Mouse (Mus musculus) stomach, postnatal 0 days (tissue): ENCODE results near the gene N4bp2l2. TPM values are rescaled to one million over a fixed set of nuclear protein-coding genes. Genes with fewer than 3 reads are reported as not detected.
A peak's percentile ranks its signal among the peaks of the same experiment; 100 is the strongest.

ENCODE experiments used
- ATAC-seq: fragments of 200-750 bp; cut with Nextera tagmentation; 2 replicates; pipeline ENCODE4 v1.8.0; 2017; ENCODE audit not compliant: low FRiP score, low TSS enrichment
- DNase-seq: peaks from one replicate; pipeline ENCODE4 v3.0.0-alpha.2; 2016; ENCODE audit warnings: low spot score
- H3K27ac ChIP-seq: fragments of 300-500 bp; sonication (generic); replicated peaks from 2 replicates; pipeline ENCODE4 v1.5.1; 2014; ENCODE audit warnings: mild to moderate bottlenecking, control low read depth
- H3K27me3 ChIP-seq: fragments of 300-500 bp; sonication (generic); 2 replicates; pipeline ENCODE4 v1.6.1; 2014; ENCODE audit warnings: low read length; ENCODE audit not compliant: control insufficient read depth, insufficient read depth
- H3K36me3 ChIP-seq: fragments of 300-500 bp; sonication (generic); 2 replicates; pipeline ENCODE4 v1.6.1; 2014; ENCODE audit warnings: low read length, mixed read lengths; ENCODE audit not compliant: control insufficient read depth, insufficient read depth
- H3K4me1 ChIP-seq: fragments of 300-500 bp; sonication (generic); replicated peaks from 2 replicates; pipeline ENCODE4 v1.6.1; 2014; ENCODE audit warnings: antibody characterized with exemption; ENCODE audit not compliant: control insufficient read depth, insufficient read depth
- H3K4me2 ChIP-seq: fragments of 300-500 bp; sonication (generic); replicated peaks from 2 replicates; pipeline ENCODE4 v1.6.1; 2014; ENCODE audit warnings: low read depth, mild to moderate bottlenecking, control low read depth, moderate library complexity
- H3K4me3 ChIP-seq: fragments of 300-500 bp; sonication (generic); 2 replicates; pipeline ENCODE4 v1.5.1; 2014; ENCODE audit warnings: low read depth, low read length, control low read depth
- H3K9ac ChIP-seq: fragments of 300-500 bp; sonication (generic); 2 replicates; pipeline ENCODE4 v1.6.1; 2014; ENCODE audit warnings: mild to moderate bottlenecking, low read length, control low read depth, mixed read lengths
- H3K9me3 ChIP-seq: fragments of 300-500 bp; sonication (generic); 2 replicates; pipeline ENCODE4 v1.6.1; 2016; ENCODE audit warnings: low read length; ENCODE audit not compliant: control insufficient read depth
- CTCF ChIP-seq: IDR thresholded peaks from 2 replicates; pipeline ENCODE4 v1.5.1; 2016; ENCODE audit warnings: antibody characterized with exemption, low read depth, mild to moderate bottlenecking, moderate library complexity
- EP300 ChIP-seq: optimal IDR thresholded peaks from 2 replicates; pipeline ENCODE3; 2016; ENCODE audit warnings: antibody characterized with exemption
- whole genome bisulfite sequencing: fragments of 180-500 bp; shearing (Covaris S2); extraction: QIAGEN DNeasy Blood & Tissue Kit; methylation state at CpG from one replicate; pipeline ENCODE4 v1.1.7; 2014; 5-methylcytosine and 5-hydroxymethylcytosine counted together
- polyA plus RNA-seq: library from polyadenylated mRNA; unstranded; fragments of >200 nt; fragmentation: Nextera tagmentation; extraction: Ambion mirVana; gene quantifications from 2 replicates; pipeline ENCODE4 v1.2.1, GENCODE M21; 2015

N4bp2l2 gene
- polyA plus RNA-seq, 1 experiment from 2014 or later: 32.1 TPM

GRCm38 (mm10) chr5:150616731-150617130, 49.3 kb downstream of the N4bp2l2 start:
- ATAC-seq: no peak
- no peaks in the 10 kb centered on the region for H3K4me1 ChIP-seq
- H3K9ac ChIP-seq: no peak overlapping the region
- H3K27me3 ChIP-seq: no peaks in the 10 kb centered on the region
- H3K36me3 ChIP-seq: no peaks in the 10 kb centered on the region
- DNase-seq: no peak
- WGBS: 75% methylated on average over 3 of the region's 3 CpGs
- TF ChIP-seq EP300 (no peak), CTCF (no peak)
- no peak overlapping the region for H3K27ac ChIP-seq
- no peak overlapping the region for H3K4me3 ChIP-seq
- H3K9me3 ChIP-seq: no peaks in the 10 kb centered on the region
- H3K4me2 ChIP-seq: no peak overlapping the region

GRCm38 (mm10) chr5:150616216-150616615, 49.8 kb downstream of the N4bp2l2 start:
- Histone ChIP-seq H3K4me2 (no peak overlapping the region), H3K9me3 (no peaks in the 10 kb centered on the region), H3K4me1 (no peaks in the 10 kb centered on the region), H3K4me3 (no peak overlapping the region), H3K27ac (no peak overlapping the region), H3K36me3 (no peaks in the 10 kb centered on the region), H3K9ac (no peak overlapping the region), H3K27me3 (no peaks in the 10 kb centered on the region)
- TF ChIP-seq CTCF (no peak), EP300 (no peak)
- 89% methylated on average over 2 of the region's 2 CpGs for WGBS
- ATAC-seq (no peak), DNase-seq (no peak)

- 92% methylated on average over 2 of the region's 2 CpGs for WGBS
- ATAC-seq: no peak
These were observed 51.9 kb downstream of the N4bp2l2 start for GRCm38 (mm10) chr5:150614054-150614453.

GRCm38 (mm10) chr5:150611697-150612096, 54.3 kb downstream of the N4bp2l2 start:
- Histone ChIP-seq H3K27ac (no peak overlapping the region), H3K27me3 (no peaks in the 10 kb centered on the region), H3K4me1 (no peaks in the 10 kb centered on the region), H3K36me3 (no peaks in the 10 kb centered on the region), H3K4me3 (no peak overlapping the region), H3K9ac (no peak overlapping the region), H3K9me3 (no peaks in the 10 kb centered on the region), H3K4me2 (no peak overlapping the region)
- 29% methylated on average over 12 of the region's 12 CpGs for WGBS
- TF ChIP-seq CTCF: no peak
- no peak for TF ChIP-seq EP300
- ATAC-seq: peak; percentile 94
- peak; percentile 39 for DNase-seq

More at GRCm38 (mm10) chr5:150614054-150614453, 51.9 kb downstream of the N4bp2l2 start:
- Histone ChIP-seq H3K27me3 (no peaks in the 10 kb centered on the region), H3K36me3 (no peaks in the 10 kb centered on the region), H3K27ac (no peak overlapping the region), H3K9me3 (no peaks in the 10 kb centered on the region), H3K9ac (no peak overlapping the region), H3K4me1 (no peaks in the 10 kb centered on the region), H3K4me2 (no peak overlapping the region), H3K4me3 (no peak overlapping the region)
- DNase-seq: no peak
- TF ChIP-seq CTCF (no peak), EP300 (no peak)

- TF ChIP-seq EP300 (no peak), CTCF (no peak)
- no peak overlapping the region for H3K4me3 ChIP-seq
- 84% methylated on average over 1 of the region's 1 CpGs for WGBS
- ATAC-seq: no peak
- H3K4me1 ChIP-seq: no peaks in the 10 kb centered on the region
- no peaks in the 10 kb centered on the region for H3K36me3 ChIP-seq
- H3K27me3 ChIP-seq: no peaks in the 10 kb centered on the region
- DNase-seq: no peak
- no peaks in the 10 kb centered on the region for H3K9me3 ChIP-seq
- H3K27ac ChIP-seq: no peak overlapping the region
- no peak overlapping the region for H3K9ac ChIP-seq
- H3K4me2 ChIP-seq: no peak overlapping the region
These were observed 54.8 kb downstream of the N4bp2l2 start for GRCm38 (mm10) chr5:150611136-150611535.

- Histone ChIP-seq H3K4me3 (no peak overlapping the region), H3K36me3 (no peaks in the 10 kb centered on the region), H3K4me1 (no peaks in the 10 kb centered on the region), H3K27ac (no peak overlapping the region), H3K4me2 (no peak overlapping the region), H3K9me3 (no peaks in the 10 kb centered on the region), H3K27me3 (no peaks in the 10 kb centered on the region), H3K9ac (no peak overlapping the region)
- ATAC-seq (no peak), DNase-seq (no peak)
- TF ChIP-seq CTCF (no peak), EP300 (no peak)
- WGBS: 80% methylated on average over 8 of the region's 8 CpGs
These were observed 58.4 kb downstream of the N4bp2l2 start for GRCm38 (mm10) chr5:150607631-150608030.
